Mouse (Mus musculus) gastrocnemius, postnatal 4 days (tissue): Measurements from ENCODE around the gene Fbxo10. TPM values are rescaled to one million over a fixed set of nuclear protein-coding genes. Genes with fewer than 3 reads are reported as not detected.
"Not testable (repeated sequence)": the region's sequence is repeated elsewhere in the genome, so short reads cannot be mapped to it uniquely, and the experiment has no call there.

Experiments used
- DNase-seq, 2 experiments: peaks; one replicate each; pipeline ENCODE4 v3.0.0; 2021 to 2022; ENCODE audit warnings: low spot score in 2 of 2, mixed read lengths in 2 of 2
- long read RNA-seq, 2 experiments: library from polyadenylated mRNA; stranded (forward); transcript quantifications; one replicate each; pipeline ENCODE4 v2.0.0; 2021
- total RNA-seq, 2 experiments: library from RNA; stranded (reverse); gene quantifications; 2 replicates each; pipeline ENCODE4 v1.2.3; 2021

Gene Fbxo10
- total RNA-seq: 10 to 100 TPM; 16.0 to 16.8 TPM
- long read RNA-seq, experiment 1, full-length matches to known transcripts: 5 of 11 reads
- long read RNA-seq, experiment 1, partial matches to known transcripts: 6 of 11 reads
- long read RNA-seq, experiment 1, other reads (novel, unspliced or antisense): 0 of 11 reads
- long read RNA-seq, experiment 2, full-length matches to known transcripts: 9 of 17 reads
- long read RNA-seq, experiment 2, partial matches to known transcripts: 4 of 17 reads
- long read RNA-seq, experiment 2, other reads (novel, unspliced or antisense): 4 of 17 reads

DNA sequence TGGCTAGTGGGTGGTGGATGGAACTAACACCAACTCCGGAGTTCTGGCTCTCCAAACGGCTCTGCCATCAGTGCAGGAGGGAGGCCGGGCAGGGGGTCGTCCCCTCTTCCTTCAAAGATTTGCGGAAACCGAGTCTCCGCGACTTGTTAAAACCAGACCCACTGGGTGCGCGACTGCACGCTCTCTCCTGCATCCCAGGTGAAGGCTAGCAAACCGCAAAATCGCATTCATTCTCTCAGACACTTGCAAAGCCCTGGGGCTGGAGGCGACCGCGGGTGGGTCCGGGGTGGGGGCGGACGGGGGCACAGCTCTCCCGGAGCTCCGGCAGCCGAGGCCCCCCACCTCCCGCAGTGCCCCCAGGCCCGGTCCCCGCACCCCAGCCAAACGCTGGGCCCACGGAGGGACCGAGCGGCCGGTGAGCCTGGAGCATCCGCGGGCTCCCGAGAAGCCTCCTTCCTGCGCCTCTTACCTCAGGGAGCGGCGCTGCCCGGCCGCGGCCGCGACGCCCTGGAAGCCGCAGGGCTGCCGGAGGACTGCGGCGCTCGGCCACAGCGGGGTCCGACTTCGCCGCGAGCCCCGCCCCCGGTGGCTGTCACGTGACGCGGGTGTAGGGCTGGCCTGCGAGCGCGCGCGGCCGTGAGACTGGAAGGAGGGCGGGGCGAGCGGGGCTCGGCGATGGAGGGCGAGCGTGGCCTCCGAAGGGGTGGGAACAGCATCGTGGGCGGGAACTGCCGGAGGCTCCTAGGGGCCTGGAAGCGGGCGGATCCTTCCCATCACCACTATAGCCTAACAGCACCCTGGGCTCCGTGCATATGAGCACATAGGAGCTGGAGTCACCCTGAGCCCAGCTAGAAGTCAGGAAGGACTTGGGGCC lies at the start of gene Fbxo10:
Fbxo10 (minus strand) TSS at position 584 of the 874 bp plus-strand sequence.
- DNase-seq: peak; percentile 95 to 96

DNA sequence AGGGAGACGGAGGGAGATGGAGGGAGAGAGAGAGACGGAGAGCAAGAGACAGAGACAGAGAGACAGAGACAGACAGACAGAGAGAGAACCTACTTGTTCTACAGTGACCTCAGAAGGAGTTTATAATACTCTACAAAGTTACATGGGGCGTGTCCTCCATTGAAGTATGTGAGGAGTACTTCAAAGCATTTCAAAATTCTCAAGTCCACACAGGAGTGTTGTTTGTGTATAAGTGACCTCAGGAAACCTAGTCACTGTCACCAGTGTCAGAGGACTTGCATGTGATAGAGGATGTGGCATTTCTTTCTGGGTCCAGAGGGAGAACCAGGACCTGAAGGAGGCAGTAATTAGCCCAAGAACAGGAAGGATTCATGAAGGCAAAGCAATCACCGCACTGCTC lies 46.6 kb upstream of the Fbxo10 start:
- DNase-seq: no peak

DNA sequence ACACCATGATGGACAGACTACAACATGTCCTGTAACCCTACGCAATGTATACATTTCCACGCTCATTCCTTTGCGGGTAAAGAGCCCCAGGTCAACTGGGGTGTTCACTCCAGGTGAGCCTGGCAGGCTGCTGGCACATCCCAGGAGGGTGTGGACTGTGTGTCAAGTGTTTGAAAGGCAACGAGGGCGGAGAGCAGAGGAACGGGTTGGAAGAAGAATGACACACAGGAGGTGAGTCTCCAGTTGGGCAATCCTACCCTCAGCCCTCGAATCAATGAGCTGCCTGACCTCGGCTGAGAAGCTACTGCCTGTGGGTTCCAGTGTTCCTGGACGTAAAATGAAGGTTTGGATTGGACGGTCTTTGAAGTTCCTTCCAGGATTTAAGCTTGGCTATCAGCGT lies 36.9 kb upstream of the Fbxo10 start:
- DNase-seq: no peak

DNA sequence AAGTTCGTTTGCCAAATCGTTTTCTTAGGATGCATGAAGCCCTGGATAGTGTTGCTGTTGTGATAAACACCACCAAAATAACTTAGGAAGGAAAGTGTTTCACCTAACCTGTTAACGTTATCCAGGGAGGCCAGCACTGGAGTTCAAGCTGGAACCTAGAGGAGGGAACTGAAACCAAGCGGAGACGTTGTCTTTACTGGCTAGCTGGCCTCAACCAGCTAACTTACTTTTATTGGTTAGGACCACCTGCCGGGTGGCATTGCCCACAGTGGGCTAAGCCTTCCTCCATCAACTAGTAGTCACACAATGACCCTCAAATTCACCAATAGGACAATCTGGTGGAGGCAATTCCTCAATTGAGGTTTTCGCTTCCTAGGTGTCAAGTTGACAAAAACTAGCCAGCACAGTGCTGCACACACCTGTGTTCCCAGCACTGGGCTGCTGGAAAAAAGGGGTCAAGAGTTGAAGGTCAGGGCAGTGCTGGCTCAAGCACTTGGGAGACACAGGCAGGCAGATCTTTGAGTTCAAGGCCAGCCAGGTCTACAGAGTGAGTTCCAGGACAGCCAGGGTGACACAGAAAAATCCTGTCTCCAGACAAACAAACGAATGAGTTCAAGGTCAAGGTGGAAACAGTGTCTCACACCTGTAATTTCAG lies 24.2 kb upstream of the Fbxo10 start:
- no peak for DNase-seq

DNA sequence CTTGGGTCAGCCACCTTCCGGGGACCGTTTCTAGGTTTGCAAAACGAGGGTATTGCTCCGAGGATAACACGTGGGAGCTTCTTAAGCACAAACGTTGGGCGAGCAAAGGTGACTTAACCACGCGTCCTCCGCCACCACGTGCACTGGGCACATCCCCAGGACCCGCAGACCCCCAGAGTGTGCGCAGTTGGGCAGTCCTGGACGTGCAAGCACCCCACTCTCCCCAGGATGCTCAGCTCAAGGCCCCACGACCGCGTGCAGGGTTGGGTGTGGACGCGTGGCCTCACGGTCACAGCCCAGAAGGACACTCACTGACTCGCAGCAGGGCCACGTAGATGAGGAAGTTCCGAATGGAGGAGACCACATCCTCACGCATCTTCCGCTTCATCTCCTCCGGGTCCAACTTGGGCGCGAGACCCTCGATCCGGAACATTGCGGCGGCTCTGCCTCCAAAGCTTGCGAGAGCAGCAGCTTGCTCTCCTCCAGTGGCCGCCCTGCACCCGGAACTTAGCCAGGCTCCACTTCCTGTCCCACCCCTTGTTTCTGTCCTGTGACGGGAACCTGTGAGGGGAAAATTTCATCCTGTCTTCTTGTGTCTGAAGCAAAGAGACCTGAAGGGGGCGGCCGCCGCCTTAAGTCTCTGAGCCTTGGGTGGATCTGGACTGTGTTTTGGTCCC lies 23.3 kb upstream of the Fbxo10 start, which contains the start of gene Tomm5:
Tomm5 (minus strand) TSS at position 514 of the 677 bp plus-strand sequence.
- peak; percentile 68 to 87 for DNase-seq

DNA sequence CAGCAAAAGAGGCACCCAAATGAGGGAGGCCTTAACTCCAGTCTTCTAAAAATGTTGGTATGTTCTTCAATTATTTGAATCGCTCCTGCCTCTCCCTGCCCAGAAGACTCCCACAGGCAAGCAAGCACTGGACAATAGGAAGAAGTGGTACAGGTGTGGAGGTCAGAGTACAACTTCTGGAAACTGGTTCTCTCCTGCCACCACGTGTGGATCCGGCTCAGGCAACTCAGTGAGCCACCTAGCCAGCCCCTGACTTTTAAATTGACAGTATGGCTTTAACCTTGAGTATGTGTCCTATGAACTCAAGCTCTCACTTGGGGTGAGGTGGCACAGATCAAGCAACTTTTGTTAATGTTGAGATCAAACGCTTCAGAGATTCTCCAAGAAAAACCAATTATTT lies 22.7 kb upstream of the Fbxo10 start:
- DNase-seq: no peak

DNA sequence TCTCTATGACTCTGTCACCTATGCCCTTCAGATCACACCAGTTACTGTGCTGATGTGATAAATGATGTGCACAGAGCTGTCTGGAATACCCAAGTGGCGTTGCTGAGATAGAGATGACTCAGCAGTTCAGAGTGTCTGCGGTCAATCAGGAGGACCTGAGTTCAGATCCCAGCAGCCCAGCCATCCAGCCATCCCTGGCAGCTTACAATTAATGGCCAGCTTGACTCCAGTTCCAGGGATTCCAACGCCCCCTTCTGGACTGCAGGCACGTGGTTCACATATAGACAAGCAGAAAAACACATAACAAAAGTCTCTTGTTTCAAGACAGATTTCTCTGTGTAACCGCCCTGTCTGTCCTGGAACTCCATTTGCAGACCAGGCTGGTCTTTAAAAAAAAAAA lies 22.0 kb upstream of the Fbxo10 start:
- DNase-seq: no peak

DNA sequence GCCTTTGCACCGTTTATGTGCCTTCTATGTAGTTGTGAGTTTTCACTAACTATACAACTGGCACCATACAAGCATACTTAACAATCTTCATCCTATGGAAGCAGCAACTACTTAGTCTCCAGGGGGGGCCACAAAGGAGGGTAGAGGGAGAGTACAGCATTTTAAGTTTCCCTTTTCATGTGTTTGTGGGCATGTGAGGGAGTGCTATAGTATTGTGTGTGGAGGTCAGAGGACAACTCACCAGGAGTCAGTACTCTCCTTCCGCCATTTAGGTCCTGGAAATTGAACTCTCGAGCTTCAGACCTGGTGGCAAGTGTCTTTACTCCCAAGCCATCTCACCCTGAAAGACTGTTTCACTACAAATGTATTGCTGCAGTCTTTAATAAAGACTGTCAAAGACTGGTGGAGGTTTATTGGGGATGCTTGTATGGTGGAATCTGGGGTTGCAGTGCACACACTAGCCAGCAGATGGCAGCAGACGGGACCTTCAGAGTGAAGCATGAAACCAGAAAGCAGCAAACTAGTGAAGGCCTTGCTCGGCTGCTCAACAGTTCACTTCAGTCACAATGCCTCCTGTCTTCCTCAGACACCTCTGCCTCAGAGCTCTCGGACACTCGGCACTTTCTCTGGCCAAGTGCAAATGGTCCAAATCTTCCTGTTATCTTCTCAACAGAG lies 12.9 kb upstream of the Fbxo10 start:
- DNase-seq: peak in 1 of 2 experiments; percentile 43

DNA sequence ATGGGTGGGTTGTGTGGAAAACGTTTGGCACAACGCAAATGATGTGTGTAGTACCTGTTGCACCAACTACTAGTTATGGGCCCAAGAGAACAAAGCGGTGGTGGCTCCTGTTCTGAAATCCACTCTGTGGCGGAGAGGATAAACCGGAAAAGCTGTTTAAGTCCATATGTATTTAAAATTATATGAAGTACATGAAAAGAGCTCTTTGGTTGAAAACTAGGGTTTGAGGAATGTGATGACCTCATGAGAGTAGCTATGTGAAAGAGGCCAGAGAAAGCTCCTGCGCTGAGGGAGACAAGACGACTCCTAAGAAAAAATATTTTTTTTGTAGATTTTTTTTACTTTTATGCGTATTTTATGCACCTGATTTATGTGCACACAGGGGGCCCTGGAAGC lies 489 bp upstream of the Fbxo10 start:
- no peak for DNase-seq

DNA sequence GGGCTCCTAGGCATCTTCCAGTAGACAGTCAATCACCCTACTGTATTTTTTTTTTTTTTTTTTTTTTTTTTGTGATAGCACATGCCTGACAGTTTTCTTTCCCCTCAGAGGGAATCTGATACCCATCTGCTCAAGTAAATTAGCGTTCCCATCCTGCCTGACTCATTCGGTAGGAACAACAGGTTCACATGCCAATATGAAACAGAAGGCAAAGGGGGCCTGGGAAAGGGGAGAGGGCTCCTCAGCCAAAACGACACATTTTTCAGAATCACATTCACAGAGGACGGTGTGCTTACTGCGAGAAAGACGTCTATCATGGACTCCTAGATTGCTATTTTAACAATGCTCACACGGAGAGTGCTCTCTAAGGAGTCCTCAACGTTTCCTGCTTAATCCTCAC lies 917 bp downstream of the Fbxo10 start:
- DNase-seq: no peak

DNA sequence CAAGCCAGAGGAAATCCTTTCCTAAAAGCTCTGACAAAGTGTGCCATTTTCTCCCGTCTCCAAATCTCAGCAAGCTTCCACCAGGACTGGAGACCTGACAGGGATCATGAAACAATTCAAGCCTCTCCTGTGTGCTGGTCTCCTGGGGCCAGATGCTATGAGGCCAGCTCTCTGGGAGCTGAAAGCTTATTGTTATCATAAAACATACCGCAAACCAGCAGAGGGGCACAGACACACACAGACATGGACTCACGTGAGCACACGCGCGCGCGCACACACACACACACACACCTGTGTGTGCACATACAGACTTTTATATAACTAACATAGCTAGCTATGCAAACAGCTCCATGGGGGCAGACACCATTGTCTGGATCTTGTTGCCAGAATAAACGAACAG lies 1.5 kb downstream of the Fbxo10 start:
- no peak for DNase-seq

DNA sequence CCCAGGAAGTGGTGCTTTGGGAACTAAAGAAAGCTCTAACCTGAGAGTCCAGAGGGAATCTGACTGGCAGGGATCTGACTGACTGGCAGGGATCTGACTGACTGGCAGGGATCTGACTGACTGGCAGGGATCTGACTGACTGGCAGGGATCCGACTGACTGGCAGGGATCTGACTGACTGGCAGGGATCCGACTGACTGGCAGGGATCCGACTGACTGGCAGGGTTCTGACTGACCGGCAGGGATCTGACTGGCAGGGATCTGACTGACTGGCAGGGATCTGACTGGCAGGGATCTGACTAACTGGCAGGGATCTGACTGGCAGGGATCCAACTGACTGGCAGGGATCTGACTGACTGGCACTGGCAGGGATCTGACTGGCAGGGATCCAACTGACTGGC lies 3.4 kb downstream of the Fbxo10 start:
- DNase-seq: not testable (repeated sequence)

DNA sequence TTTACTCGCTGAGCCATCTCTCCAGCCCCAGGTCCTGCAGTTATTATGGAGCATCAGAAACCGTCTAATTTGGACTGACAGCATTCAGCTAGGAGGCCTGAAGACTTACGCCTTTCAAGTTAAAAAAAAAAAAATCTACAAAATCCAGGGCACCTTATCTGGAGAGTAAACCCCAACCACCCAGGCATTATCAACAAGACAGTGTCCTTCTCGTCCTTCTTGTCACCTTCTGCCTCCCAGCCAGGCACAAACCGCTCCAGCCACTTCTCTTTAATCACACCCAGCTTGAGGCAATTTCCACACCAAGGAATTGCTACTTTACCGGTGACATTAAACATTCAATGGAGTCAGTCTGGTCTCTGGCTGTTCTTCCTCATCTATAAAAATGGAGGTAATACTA lies 10.9 kb downstream of the Fbxo10 start:
- DNase-seq: no peak

DNA sequence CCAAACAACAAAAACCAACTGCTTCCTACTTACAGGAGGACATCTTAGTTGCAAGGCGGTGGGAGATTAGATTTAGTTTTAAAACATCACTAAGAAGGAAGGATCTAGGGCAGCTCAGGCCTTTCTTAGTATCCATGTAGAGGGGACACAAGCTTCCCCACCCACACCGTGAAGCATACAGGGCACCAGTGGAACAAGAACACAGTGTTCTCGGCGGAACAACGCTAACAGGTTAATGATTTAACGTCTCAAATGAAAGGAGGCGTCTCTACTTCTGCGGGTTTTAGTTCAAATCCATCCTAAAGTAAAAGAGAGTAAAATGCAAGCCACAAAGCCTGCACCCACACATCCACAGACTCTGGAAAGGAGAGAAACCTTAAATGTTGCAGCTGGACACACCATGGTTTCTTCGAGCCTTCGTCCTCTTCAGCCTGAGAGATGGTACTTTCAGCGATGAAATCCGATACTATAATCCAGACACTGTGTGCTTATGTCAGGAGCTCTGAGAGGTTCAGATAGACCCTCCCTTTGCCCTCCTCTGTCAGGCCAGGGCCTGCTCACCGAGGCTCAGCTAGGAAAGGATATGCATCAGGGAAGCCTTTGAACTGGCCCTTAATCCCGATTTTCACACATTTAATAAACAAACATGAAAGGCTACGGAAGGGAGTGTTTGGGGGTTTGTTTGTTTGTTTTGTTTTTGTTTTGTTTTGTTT lies 12.0 kb downstream of the Fbxo10 start:
- no peak for DNase-seq

DNA sequence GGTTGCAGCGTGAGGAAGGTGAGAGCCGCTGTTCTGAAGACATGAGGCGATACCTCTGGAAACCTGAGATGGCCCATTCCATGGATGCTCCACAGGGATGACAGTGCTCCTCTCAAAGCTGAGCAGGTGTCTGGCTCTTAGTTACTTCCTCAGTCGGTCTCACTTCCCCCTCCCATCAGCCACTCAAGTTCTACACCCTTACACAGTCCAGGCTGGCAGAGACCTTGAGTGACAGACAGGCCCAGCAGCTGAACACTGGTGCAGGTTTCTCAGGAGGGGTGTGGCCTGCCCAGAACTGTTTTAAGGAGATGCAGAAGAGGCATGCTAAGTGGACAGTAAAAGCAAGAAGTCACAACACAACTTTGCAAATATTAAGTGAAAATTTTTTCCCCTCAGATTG lies 16.7 kb downstream of the Fbxo10 start:
- no peak for DNase-seq

DNA sequence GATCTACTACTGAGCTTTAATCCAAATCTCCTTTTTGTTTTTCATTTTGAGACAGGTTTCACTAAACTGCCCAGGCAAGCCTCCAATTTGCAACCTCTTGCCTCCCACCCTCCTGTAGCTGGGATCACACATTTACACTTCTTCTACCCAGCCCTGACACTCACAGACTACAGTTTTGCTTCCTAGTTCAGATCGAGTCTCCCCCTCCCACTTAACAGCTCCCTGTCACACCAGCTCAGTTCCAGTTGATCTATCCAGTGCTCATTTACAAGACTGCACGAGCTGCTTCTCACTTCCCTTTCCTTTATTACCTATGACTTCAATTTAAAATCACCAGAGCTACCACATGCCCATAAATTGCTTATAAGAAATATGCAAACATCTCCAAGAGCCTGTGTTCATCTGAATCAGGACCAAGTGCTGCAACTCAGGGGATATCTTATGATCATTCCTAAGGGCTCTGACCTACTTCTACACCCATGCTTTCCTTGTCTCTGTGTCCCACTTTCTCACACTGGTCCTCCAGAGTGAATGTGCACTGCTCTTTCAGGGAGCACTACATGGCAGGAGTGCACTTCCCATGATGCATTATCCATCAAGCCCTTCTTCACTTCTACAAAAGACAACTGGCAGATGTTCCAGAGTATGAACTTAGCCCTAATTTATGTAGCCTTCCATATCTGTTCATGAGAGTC lies 18.2 kb downstream of the Fbxo10 start:
- DNase-seq: no peak

DNA sequence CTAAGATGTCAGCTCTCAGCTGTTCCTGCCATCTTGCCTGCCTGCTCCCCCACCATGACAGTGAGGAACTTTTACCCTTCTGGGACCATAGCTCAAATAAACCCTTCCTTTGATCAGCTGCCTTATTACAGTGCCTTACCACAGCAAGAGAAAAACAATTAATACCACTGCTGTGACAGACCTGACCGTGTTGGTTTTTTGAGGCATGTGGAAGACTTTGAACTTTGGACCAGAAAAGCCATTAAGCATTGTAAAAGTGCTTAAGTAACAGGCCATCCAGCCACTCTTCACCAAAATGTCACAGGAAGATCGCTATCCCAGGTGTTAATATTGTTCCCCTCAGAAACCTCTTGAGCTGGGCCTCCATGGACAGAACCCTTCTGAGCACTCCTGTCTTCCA lies 19.8 kb downstream of the Fbxo10 start:
- no peak for DNase-seq

DNA sequence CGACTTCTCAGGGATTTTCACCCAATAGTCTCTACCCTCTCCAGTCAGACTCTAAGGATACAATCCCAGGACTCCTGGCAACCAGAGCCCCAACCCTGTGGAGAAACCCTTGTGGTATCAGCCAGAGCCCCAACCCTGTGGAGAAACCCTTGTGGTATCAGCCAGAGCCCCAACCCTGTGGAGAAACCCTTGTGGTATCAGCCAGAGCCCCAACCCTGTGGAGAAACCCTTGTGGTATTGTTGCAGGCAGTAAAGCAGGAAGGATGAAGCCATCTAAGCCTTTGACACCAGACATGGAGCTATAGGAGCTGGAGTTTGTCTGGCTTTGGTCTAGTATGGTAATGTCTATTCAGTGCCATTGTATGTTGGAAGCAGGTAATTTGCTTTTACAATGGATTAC lies 20.6 kb downstream of the Fbxo10 start:
- not testable (repeated sequence) for DNase-seq

DNA sequence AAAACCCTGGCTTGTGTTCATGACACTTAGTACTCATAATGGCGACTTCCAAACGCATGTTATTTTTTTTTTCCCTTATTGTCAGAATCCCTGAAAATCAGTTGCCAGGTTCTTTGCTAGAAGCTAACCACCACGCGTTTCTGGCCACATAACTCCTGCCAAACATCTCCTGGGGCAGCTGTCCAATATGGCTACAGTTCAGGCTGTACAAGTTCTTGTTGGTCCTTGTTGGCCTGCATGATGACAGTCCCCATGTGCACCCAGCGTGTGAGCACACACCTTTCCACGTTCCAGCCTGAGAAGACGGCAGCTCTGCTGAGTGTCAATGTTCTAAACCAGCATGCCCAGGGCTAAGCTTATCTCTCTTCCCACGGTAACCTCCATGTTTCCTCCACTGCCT lies 29.0 kb downstream of the Fbxo10 start:
- no peak for DNase-seq

DNA sequence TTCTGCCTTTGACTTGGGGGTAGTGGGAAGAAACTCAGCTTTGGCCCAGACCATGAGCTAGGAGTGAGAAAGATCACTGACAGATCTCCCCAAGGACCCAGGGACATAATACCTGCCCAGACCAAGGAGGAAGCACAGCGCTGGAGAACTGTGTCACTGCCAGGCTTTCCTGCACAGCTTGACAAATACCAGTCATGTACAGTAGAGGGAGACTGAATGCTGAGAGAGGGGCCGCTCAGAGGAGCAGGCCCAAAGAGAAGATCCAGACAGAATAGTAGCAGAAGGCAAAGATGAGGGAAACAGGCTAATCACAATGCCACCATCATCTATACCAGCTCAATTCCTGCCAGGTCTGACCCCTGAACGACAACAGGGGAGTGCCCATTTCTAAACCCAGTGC lies 29.5 kb downstream of the Fbxo10 start:
- no peak for DNase-seq
